Mouse (Mus musculus): ENCODE measurements around the gene Iqgap2.

DNA sequence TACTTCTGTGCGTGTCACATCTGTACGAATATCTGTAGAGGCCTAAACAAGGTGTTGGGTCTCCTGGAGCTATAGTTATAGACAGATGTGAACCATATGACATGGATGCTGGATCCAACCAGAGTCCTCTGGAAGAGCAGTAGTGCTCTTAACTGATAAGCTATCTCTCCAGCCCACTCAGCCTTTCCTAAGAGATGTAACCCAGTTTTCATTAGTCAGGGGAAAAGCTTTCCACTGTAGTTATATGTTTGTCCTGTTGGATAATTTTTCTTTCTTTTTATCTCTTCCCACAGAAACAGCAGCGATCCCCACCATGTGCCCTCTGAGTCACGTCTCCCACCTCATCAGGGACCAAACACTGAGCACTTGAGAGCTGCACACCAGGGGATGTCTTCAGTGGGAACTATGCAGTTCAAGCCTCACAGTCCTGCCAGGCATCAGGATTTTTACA lies 212.2 kb downstream of the Iqgap2 start:
- no peak for TF ChIP-seq CTCF (IDR thresholded peaks at IDR 0.05 in 2 of 3, conservative IDR thresholded peaks at IDR 0.05 in 1 of 3; ENCODE audit: control insufficient read depth in 1 of 3, insufficient read depth in 1 of 3, low read depth in 2 of 3, low read length in 3 of 3, poor library complexity in 1 of 3, severe bottlenecking in 1 of 3)
- no peak for TF ChIP-seq NELFE (IDR thresholded peaks at IDR 0.05; ENCODE audit: low read depth, low read length)
- TF ChIP-seq ETS1 (IDR thresholded peaks at IDR 0.05; ENCODE audit: low read depth, low read length), result no peak
- TF ChIP-seq CHD2 (IDR thresholded peaks at IDR 0.05; ENCODE audit: low read length), result no peak
- TF ChIP-seq POLR2AphosphoS2 (IDR thresholded peaks at IDR 0.05; ENCODE audit: low read length), result no peak
- no peak for TF ChIP-seq NRF1 (IDR thresholded peaks at IDR 0.05; ENCODE audit: insufficient read depth, low read depth, low read length, poor library complexity, severe bottlenecking)
- no peak for TF ChIP-seq TBP (IDR thresholded peaks at IDR 0.05; ENCODE audit: low read depth, low read length)
- TF ChIP-seq EP300 (IDR thresholded peaks at IDR 0.05; ENCODE audit: low read depth in 1 of 2, low read length in 2 of 2), result peak; percentile 26 to 56; a peak in 1 of 4 replicates
